Mouse (Mus musculus) heart, adult 2 months (tissue): ENCODE measurements around the gene P4ha3.

Experiments
- CTCF ChIP-seq: fragments of 200-600 bp; IDR thresholded peaks from 2 replicates; pipeline ENCODE4 v1.8.1; 2022; ENCODE audit warnings: antibody characterized with exemption, mild to moderate bottlenecking, moderate library complexity
- EP300 ChIP-seq: fragments of 200-500 bp; IDR thresholded peaks from 2 replicates; pipeline ENCODE4 v1.6.1; 2011; ENCODE audit warnings: low read depth, low read length, control low read depth; ENCODE audit not compliant: insufficient read depth

DNA sequence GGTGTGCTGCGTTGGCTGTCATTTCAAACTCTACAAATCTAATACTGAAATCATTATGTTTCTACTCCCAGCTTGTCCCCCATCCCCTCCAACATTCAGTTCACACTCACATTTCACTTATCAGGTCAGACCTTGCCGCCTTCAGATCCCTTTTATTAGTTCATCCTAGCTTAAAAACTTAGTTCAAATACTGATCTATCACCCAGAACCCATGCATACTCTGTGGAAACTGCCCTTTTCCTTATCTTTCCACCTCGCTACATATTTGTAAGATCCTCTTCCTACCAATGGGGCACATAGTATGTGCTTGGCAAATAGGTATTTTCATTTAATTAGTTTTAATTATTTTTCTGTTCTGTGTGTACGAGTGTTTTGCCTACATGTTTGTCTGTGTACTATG lies 41.1 kb upstream of the P4ha3 start:
- no peak for TF ChIP-seq EP300
- TF ChIP-seq CTCF, result no peak
